Mouse (Mus musculus) C2C12 (cell line): ENCODE measurements around the gene Mfap1b.
"Not testable (repeated sequence)": the region's sequence is repeated elsewhere in the genome, so short reads cannot be mapped to it uniquely, and the experiment has no call there.

Experiments
- CTCF ChIP-seq: IDR thresholded peaks from one replicate; pipeline ENCODE4 v1.5.1; 2011; ENCODE audit not compliant: control insufficient read depth, insufficient read depth, insufficient read length
- FOSL1 ChIP-seq: IDR thresholded peaks from one replicate; pipeline ENCODE4 v1.8.0; 2011; ENCODE audit warnings: mild to moderate bottlenecking, low read length; ENCODE audit not compliant: poor library complexity, insufficient read depth, severe bottlenecking
- MYOG ChIP-seq: IDR thresholded peaks from one replicate; pipeline ENCODE4 v1.6.1; 2011; ENCODE audit not compliant: control insufficient read depth, insufficient read length; ENCODE audit errors: extremely low read depth
- USF1 ChIP-seq: IDR thresholded peaks from one replicate; pipeline ENCODE4 v1.6.1; 2011; ENCODE audit warnings: low read depth, mild to moderate bottlenecking, control low read depth, moderate library complexity

- TF ChIP-seq USF1, CTCF, MYOG, FOSL1: not testable (repeated sequence)
Observed at GRCm38 (mm10) chr2:121480916-121481315, 7.0 kb upstream of the Mfap1b start.
